Mouse (Mus musculus) CH12.LX (cell line): ENCODE data around the gene Cyp4f17. TPM values are rescaled to one million over a fixed set of nuclear protein-coding genes. Genes with fewer than 3 reads are reported as not detected.

Experiments
- DNase-seq: peaks from one replicate; pipeline ENCODE4 v3.0.0-alpha.2; 2013; ENCODE audit errors: extremely low read depth
- H3K27ac ChIP-seq: 2 replicates; pipeline ENCODE4 v1.5.1; 2012; ENCODE audit warnings: low read depth, mild to moderate bottlenecking, control low read depth, moderate library complexity; ENCODE audit not compliant: insufficient read depth
- H3K27me3 ChIP-seq: replicated peaks from 2 replicates; pipeline ENCODE3; 2012; ENCODE audit warnings: inconsistent platforms
- H3K36me3 ChIP-seq, 2 experiments: replicated peaks in 1 of 2; 2 replicates each; pipeline versions ENCODE3 to v1.6.1; 2012; ENCODE audit warnings: inconsistent platforms in 1 of 2, low read length in 1 of 2, mild to moderate bottlenecking in 1 of 2, mixed read lengths in 1 of 2, moderate library complexity in 1 of 2; ENCODE audit not compliant: control insufficient read depth in 1 of 2, insufficient read depth in 1 of 2
- H3K4me1 ChIP-seq, 2 experiments: 2 replicates each; pipeline ENCODE4 v1.6.1; 2012; ENCODE audit warnings: inconsistent platforms in 1 of 2, moderate library complexity in 1 of 2; ENCODE audit not compliant: insufficient read depth in 2 of 2, control insufficient read depth in 1 of 2
- H3K4me2 ChIP-seq: 2 replicates; pipeline ENCODE4 v1.6.1; 2012; ENCODE audit warnings: low read depth, mild to moderate bottlenecking, control low read depth; ENCODE audit not compliant: poor library complexity, insufficient read depth, severe bottlenecking
- H3K4me3 ChIP-seq, 3 experiments: fragments of 150-350 bp in 1 of 3; sonication (generic) in 1 of 3; replicated peaks in 1 of 3; 2 replicates each; pipeline versions ENCODE3 to v1.5.1; 2011 to 2012; ENCODE audit warnings: low read depth in 2 of 3, low read length in 2 of 3, mild to moderate bottlenecking in 2 of 3, moderate library complexity in 2 of 3, control low read depth in 1 of 3, improper control_type of control experiment in 1 of 3, inconsistent platforms in 1 of 3, mixed read lengths in 1 of 3; ENCODE audit not compliant: poor library complexity in 1 of 3
- H3K79me2 ChIP-seq: replicated peaks from 2 replicates; pipeline ENCODE4 v1.6.1; 2012; ENCODE audit warnings: mild to moderate bottlenecking, moderate library complexity; ENCODE audit not compliant: control insufficient read depth, poor library complexity, insufficient read depth, severe bottlenecking; ENCODE audit errors: extremely low read depth
- H3K9ac ChIP-seq: 2 replicates; pipeline ENCODE4 v1.6.1; 2012; ENCODE audit warnings: low read depth, mild to moderate bottlenecking, control low read depth, moderate library complexity; ENCODE audit not compliant: insufficient read depth
- H3K9me3 ChIP-seq: replicated peaks from 2 replicates; pipeline ENCODE3; 2012; ENCODE audit warnings: low read length, inconsistent platforms, mixed read lengths
- CHD2 ChIP-seq: IDR thresholded peaks from 2 replicates; pipeline ENCODE4 v1.6.1; 2011; ENCODE audit warnings: low read length, improper control_type of control experiment
- CTCF ChIP-seq, 2 experiments: IDR thresholded peaks in 1 of 2; conservative IDR thresholded peaks in 1 of 2; 2 replicates each; pipeline ENCODE4 v1.5.1; 2011 to 2012; ENCODE audit warnings: low read depth in 2 of 2, low read length in 2 of 2, improper control_type of control experiment in 1 of 2, inconsistent platforms in 1 of 2, mild to moderate bottlenecking in 1 of 2, moderate library complexity in 1 of 2
- GABPA ChIP-seq: IDR thresholded peaks from 2 replicates; pipeline ENCODE4 v1.6.1; 2012; ENCODE audit warnings: low read depth, low read length, improper control_type of control experiment, inconsistent platforms; ENCODE audit not compliant: insufficient replicate concordance
- HCFC1 ChIP-seq: IDR thresholded peaks from 2 replicates; pipeline ENCODE4 v1.6.1; 2012; ENCODE audit warnings: low read depth, mild to moderate bottlenecking, inconsistent platforms, low read length, improper control_type of control experiment
- MEF2A ChIP-seq: IDR thresholded peaks from 2 replicates; pipeline ENCODE4 v1.6.1; 2014; ENCODE audit warnings: low read depth, mild to moderate bottlenecking, inconsistent platforms, low read length, improper control_type of control experiment, borderline replicate concordance
- POLR2A ChIP-seq: IDR thresholded peaks from 2 replicates; pipeline ENCODE4 v1.6.1; 2011; ENCODE audit warnings: low read depth, mild to moderate bottlenecking, improper control_type of control experiment, low read length
- POLR2AphosphoS2 ChIP-seq: IDR thresholded peaks from 2 replicates; pipeline ENCODE4 v1.6.1; 2011; ENCODE audit warnings: low read depth, low read length, improper control_type of control experiment
- RAD21 ChIP-seq: IDR thresholded peaks from 2 replicates; pipeline ENCODE4 v1.6.1; 2011; ENCODE audit warnings: low read depth, mild to moderate bottlenecking, low read length, improper control_type of control experiment, moderate library complexity
- RCOR1 ChIP-seq: conservative IDR thresholded peaks from 2 replicates; pipeline ENCODE4 v1.6.1; 2012; ENCODE audit warnings: low read depth, mild to moderate bottlenecking, inconsistent platforms, low read length, improper control_type of control experiment
- SMC3 ChIP-seq: IDR thresholded peaks from 2 replicates; pipeline ENCODE4 v1.6.1; 2011; ENCODE audit warnings: low read depth, low read length, improper control_type of control experiment
- USF1 ChIP-seq: IDR thresholded peaks from 2 replicates; pipeline ENCODE4 v1.6.1; 2014; ENCODE audit warnings: low read depth, mild to moderate bottlenecking, inconsistent platforms, low read length, improper control_type of control experiment
- dilution Hi-C: fragments of 300-500 bp; cut with MboI; formaldehyde crosslinking; loops from 2 replicates; pipeline ENCODE4 v1.14.3; 2020; ENCODE audit warnings: low sequenced_read_pairs; ENCODE audit not compliant: extremely low pct_unique_long_range_greater_than_20kb, extremely low pct_ligation_motif_present
- in situ Hi-C: fragments of 300-500 bp; cut with MboI; formaldehyde crosslinking; loops from 3 replicates; pipeline ENCODE4 v1.14.3; 2019; ENCODE audit warnings: low sequenced_read_pairs, low pct_ligation_motif_present, low pct_unique_long_range_greater_than_20kb, mixed read lengths
- polyA plus RNA-seq: library from polyadenylated mRNA; unstranded; fragments of >175 nt; gene quantifications from 2 replicates; pipeline ENCODE4 v1.2.1, GENCODE M21; 2012; ENCODE audit warnings: low read depth; ENCODE audit not compliant: insufficient read length
- total RNA-seq, 2 experiments: library from RNA; depleted of rRNA; stranded (reverse); fragments of 300-350 nt in 1 of 2; fragments of >200 nt in 1 of 2; gene quantifications; 2 replicates each; pipeline ENCODE4 v1.2.3; 2012 to 2014

The Cyp4f17 gene
- total and polyA plus RNA-seq, 3 experiments: 3.3 to 4.8 (median 4.1) TPM

GRCm38 (mm10) chr17:32479554-32480506, 26.0 kb upstream of the Cyp4f17 start:
- in situ Hi-C loops: loop anchor here (25.0 kb wide), 1 partner anchor 343 kb away; no protein-coding TSS in a partner anchor
- Histone ChIP-seq H3K4me2 (no peak overlapping the region), H3K27ac (no peak overlapping the region), H3K9me3 (no peaks in the 10 kb centered on the region), H3K4me3 (no peak overlapping the region), H3K9ac (no peak overlapping the region), H3K36me3 (no peaks in the 10 kb centered on the region), H3K4me1 (peaks cover 8 to 13% of the 10 kb centered on the region in 2 experiments), H3K79me2 (no peaks in the 10 kb centered on the region), H3K27me3 (no peaks in the 10 kb centered on the region)
- DNase-seq: peak; percentile 29
- TF ChIP-seq SMC3 (peak; percentile 35), POLR2A (no peak), RAD21 (peak; percentile 39), CTCF (conservative IDR thresholded peaks at IDR 0.05 in 1 of 2, IDR thresholded peaks at IDR 0.05 in 1 of 2; ENCODE audit: low read depth in 2 of 2, low read length in 2 of 2) (peak in 1 of 2 experiments; percentile 75; a peak in 2 of 4 replicates)
- dilution Hi-C loops: no loop called here

DNA sequence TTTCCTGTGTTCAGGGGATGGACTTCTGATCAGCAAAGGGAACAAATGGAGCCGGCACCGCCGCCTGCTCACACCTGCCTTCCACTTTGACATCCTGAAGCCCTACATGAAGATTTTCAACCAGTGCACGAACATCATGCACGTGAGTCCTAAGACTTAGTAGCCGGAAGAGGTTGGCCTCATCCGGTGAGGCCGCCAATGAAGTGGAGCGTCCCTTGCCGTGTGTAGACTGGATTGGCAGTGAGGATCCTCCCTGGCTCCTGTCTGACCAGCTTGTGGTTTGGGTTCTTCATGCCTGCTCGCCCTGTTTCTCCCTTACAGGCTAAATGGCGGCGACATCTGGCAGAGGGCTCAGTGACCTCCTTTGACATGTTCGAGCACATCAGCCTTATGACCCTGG, 24.1 kb upstream of the Cyp4f17 start:
- no peak for DNase-seq
- Histone ChIP-seq H3K9me3 (no peaks in the 10 kb centered on the region), H3K36me3 (no peaks in the 10 kb centered on the region), H3K4me2 (no peak overlapping the region), H3K27me3 (no peaks in the 10 kb centered on the region), H3K4me1 (peaks cover 0 to 5% of the 10 kb centered on the region in 2 experiments; a peak in 2 of 4 replicates), H3K4me3 (no peak overlapping the region), H3K79me2 (no peaks in the 10 kb centered on the region), H3K9ac (no peak overlapping the region), H3K27ac (no peak overlapping the region)
- in situ Hi-C loops: loop anchor here (25.0 kb wide), 1 partner anchor 344 kb away; no protein-coding TSS in a partner anchor
- dilution Hi-C loops: no loop called here
- TF ChIP-seq CHD2 (no peak), GABPA (no peak), SMC3 (no peak), USF1 (no peak), POLR2AphosphoS2 (no peak), CTCF (conservative IDR thresholded peaks at IDR 0.05 in 1 of 2, IDR thresholded peaks at IDR 0.05 in 1 of 2; ENCODE audit: low read depth in 2 of 2, low read length in 2 of 2) (no peak), RAD21 (no peak), HCFC1 (no peak), RCOR1 (no peak), MEF2A (no peak)
